Mouse (Mus musculus) skeletal muscle tissue, adult 2 months (tissue): ENCODE results near the gene Rbks.
"Not testable (repeated sequence)": the region's sequence is repeated elsewhere in the genome, so short reads cannot be mapped to it uniquely, and the experiment has no call there.

Experiments used
- DNase-seq: peaks from one replicate; pipeline ENCODE4 v3.0.0-alpha.2; 2012; ENCODE audit warnings: low read depth, low spot score

The Rbks gene

DNA sequence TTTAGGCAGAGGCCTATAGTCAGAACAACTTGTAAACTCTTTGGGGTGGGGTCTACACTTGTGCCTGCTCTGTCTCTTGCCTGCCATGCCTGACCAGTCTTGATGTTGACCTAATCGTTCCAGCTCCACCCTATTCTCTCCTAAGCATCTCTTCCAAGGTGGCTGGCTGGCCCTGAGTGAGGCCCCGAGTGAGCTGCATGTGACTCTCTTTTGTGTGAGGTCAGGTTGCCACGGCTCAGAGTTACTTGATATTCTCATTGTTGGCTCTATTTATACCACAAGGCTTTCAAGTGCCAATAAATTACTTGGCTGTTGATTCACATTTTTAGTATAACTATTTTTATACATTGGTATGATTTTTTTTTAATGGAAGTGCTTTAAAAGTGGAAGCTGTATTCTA lies 70.3 kb downstream of the Rbks start:
- DNase-seq, result no peak

DNA sequence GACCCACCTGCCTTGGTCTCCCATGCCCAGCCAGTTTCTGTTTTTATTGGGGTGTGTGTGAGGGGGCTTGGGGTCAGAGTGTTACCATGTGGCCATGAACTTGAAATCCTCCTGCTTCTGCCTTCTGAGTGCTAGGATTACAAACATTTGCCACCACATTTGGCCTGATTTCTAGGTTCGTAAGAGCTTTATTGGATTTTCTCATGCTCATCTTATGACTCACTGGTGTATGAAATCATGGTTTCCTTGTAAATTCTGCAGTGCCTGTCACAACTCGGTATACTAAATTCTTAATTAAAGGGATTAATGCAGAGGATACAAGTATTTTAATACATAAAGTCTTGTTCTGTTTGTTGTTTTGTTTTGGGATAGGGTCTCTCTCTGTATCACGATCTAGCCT lies 77.1 kb downstream of the Rbks start:
- DNase-seq, result no peak

- DNase-seq, result no peak
These were observed 82.9 kb downstream of the Rbks start for GRCm38 (mm10) chr5:31614339-31615025.

DNA sequence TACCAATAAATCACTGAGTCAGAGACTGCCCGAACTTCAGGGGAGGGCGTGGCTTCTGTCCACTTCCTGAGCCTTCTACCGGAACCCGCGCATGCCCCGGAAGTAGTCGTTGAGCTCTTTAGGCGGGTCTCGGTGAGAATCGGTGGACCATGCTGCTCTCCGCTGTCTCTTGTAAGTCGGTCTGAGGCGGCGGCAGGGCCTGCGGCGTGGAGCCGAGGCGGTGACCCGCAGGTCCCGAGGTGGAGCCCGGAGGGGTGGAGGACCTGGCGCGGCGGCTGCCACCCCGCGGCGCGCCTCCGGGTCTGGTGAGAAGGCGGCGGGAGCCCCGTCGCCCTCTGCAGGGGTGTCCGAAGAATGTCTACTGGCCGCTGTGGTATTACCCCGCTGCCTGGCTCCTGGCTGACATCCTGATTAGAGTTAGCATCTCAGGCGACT lies 83.6 kb downstream of the Rbks start:
- peak; percentile 82 for DNase-seq

GRCm38 (mm10) chr5:31611186-31611585 lies 86.2 kb downstream of the Rbks start:
- DNase-seq, result no peak

DNA sequence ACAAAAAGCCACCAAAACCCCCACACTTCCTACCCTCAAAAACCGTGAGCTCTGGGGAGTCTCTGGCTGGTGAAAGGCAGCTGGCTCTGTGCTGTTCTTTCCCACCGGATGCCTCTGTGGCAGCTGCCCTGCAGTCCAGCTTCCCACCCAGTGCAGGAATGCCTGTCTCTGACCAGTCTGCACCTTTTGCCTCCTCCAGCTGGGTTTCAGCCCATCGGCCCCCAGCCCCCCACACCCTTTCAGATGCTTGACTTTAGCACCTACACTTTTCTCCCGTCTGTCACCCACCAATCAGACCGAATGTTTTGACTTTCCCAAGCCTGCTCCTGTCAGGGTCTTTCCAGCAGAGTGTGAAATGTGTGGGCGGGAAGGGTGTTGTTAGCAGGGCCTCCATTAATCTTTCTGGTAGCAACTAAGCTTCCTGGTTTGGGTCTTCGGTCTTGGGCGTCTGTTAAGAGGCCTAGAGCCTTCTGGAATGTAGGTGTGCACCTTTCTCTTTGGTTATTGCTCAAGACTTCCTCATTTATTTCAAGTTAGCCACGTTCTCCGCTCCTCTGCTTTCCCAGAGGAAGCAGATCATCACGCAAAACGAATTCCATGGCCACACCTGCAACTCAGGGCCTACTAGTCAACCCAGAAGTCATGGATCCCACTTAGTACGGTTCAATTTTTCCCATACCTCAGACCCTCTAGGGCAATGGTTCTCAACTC lies 86.9 kb downstream of the Rbks start:
- no peak for DNase-seq

DNA sequence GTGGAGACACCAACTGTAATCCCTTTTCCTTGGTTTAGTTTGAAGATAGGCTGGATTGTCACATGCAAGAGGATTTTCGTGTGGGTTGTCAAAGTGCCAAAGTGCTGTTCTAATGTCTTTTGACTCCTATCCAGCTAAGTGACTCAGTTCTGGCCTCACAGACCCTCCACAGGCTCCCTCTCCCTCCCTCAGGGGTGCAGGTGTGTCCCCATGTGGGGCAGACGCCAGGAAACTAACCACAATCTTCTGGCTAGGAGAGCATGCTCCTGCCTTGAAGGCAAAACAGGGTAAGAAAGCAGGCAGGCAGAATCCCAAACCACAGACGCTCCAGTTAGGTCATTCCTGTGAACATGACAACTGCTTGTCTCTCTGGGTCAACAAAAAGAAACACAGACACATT lies 91.3 kb downstream of the Rbks start:
- peak; percentile 90 for DNase-seq

DNA sequence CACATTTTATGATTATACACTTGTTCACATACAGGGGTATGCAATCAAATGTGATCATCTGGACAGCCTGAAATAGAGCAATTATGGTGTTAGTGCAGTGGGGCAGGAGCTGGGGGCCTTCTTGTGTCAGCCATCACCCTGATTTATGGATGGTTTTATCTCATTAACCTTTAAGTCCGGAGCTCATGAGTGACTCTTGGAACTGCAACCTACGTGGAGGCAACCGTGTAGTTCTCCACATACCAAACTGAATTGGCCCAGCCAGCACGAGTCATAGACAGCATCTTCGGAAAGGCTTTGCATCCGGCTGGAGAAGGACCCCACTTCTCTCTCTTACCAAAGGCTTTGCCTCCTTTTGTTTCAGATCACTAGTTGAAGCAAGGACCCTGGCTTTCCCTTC lies 93.7 kb downstream of the Rbks start:
- DNase-seq, result no peak

DNA sequence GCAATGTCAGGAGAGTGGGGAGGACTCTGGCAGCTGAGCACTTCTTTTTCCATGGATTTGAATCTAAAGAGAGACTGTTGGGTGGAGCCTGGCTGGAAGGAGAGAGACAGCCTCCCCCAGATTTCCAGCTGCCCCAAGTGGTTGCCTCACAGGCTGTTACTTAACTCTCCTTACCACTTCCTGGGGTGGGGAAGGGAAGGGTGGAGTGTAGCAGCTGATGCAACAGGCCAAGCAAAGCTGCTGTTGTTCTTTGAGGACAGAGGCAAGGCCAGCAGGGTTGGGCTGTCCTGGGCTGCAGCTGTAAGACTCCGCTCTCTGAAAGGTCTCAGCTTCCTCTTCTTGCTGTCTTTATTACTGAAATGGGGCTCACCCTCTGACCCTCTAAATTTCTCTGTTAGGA lies 95.0 kb downstream of the Rbks start:
- peak; percentile 94 for DNase-seq

- no peak for DNase-seq
These were observed 96.2 kb downstream of the Rbks start for GRCm38 (mm10) chr5:31601162-31601722.

DNA sequence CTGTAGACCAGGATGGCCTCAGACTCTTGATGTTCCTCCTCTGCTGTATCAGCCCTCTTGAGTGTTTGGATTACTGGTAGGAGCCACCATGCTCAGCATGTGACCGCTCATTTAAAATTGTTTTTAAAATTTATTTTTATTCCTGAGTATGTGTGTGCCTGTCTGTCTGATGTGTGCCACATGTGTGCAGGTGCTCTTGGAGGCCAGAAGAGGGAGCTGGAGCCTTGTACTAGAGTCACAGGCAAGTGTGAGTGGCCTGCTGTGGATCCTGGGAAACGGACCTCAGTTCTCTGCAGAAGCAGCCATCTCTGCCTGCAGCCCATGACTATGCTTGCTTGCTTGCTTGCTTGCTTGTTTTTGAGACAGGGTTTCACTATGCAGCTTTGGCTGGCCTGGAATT lies 98.3 kb downstream of the Rbks start:
- DNase-seq, result no peak

- no peak for DNase-seq
These were observed 98.8 kb downstream of the Rbks start for GRCm38 (mm10) chr5:31598579-31598978.

GRCm38 (mm10) chr5:31598121-31598520 lies 99.3 kb downstream of the Rbks start:
- DNase-seq, result no peak

GRCm38 (mm10) chr5:31597430-31597944 lies 99.9 kb downstream of the Rbks start:
- no peak for DNase-seq

GRCm38 (mm10) chr5:31596481-31597429 lies 100.7 kb downstream of the Rbks start, which contains the start of gene Mrpl33:
TSS of gene Mrpl33 (plus strand) at chr5:31596935.
- peak; percentile 55 for DNase-seq

- no peak for DNase-seq
These were observed 101.6 kb downstream of the Rbks start for GRCm38 (mm10) chr5:31595868-31596267.

DNA sequence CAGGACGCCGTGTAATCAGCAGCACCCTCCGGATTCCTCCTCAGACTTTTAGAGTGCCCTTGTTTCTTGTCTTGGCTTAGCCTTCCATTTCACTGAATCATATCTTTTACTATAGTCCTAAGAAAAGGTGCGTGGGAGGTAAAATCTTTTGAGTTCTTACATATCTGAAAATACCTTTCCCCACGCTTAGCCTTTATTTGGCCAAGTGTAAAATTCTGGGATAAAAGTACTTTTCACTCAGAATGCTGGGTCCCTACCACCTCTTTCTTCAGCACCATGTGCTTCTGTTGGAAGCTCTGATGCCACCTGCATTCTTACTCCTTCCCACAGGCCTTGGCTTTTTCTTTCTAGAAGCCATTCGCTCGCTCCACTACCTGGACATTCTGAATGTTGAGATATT lies 106.3 kb downstream of the Rbks start:
- DNase-seq, result no peak

DNA sequence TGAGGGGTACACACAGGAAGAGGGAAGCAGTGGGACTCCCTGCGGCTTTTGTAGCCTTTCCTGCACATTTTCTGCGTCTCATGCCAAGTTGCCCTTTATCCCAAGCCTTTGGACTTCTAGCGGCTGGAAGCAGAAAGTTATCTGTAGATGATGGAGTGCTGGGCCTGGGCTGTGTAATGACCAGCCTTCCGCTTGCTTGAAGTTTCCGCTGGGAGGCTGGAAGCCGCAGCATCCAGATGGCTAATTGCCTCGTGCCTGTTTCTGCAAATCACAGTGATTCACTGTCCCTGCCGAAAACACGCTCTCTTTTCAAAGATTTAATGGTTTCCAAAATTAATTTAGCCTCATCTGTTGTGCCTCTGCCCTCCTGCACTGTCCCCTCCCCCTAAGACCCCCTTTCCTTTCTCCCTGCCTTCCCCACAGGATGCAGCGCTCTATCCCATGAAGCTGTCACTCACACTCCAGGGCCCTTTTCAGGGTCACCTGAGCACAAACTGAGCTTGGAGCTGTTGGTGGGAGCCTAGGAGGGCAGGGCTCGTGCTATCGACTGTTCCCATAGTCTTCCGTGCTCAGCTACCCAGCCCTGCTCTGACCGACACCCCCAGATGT lies 107.6 kb downstream of the Rbks start:
- no peak for DNase-seq

GRCm38 (mm10) chr5:31588672-31589071 lies 108.8 kb downstream of the Rbks start:
- not testable (repeated sequence) for DNase-seq

GRCm38 (mm10) chr5:31588016-31588415 lies 109.4 kb downstream of the Rbks start:
- no peak for DNase-seq

DNA sequence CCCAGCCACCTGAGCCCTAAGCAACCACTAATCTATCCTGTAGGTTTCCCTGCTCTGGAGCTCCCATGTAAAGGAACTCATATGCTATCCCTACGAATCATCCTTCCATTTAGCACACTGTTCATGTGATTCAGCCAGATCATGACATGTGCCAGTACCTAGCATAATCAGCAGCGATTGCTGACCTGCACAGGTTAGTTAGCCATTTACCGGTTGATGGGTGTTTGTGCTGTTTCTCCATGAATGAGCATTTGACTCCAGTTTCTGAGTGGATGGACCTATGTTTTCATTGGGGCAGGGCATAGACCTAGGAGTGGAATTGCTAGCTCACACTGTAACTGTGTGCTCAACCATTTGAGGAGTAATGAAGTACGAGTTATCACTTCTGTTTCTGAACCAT lies 111.9 kb downstream of the Rbks start:
- no peak for DNase-seq
